Mouse (Mus musculus): ENCODE measurements at regions not wholly inside any gene's neighbourhood (a gene's known extent, or its start where the extent isn't known, plus 50 kb on each side); places are given as distances from the start of the nearest gene placed in this dataset.

DNA sequence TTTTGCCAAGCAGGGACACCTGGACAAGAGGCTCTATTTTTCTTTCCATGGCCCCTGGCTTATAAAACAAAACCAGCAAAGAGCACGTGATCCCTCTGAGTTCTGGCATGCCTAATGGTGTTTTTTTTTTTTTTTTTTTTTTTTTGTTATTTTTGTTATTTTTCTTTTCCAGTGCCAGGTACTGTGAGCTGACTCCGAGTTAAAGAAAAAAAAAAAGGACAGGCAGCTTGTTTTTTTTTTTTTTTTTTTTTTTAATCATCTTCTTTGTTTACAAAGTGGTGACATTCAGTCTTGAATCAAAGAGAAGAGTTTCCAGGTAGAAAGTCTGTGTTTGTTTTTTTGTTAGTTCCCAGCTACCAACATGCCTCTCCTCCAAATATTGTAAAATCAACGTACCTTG, 263.8 kb downstream of the Bcl11a start:
- no peak for TF ChIP-seq CTCF (IDR thresholded peaks at IDR 0.05)
- TF ChIP-seq EP300 (IDR thresholded peaks at IDR 0.05) = no peak

GRCm38 (mm10) chr11:24342176-24342575, 264.3 kb downstream of the Bcl11a start:
- 19% methylated on average over 2 of the region's 2 CpGs for WGBS

More for the DNA sequence above, 263.8 kb downstream of the Bcl11a start:
- Histone ChIP-seq H3K9me3 (ENCODE audit: low read length) (no peaks in the 10 kb centered on the region), H3K4me3 (ENCODE audit: low read depth, low read length) (no peak overlapping the region), H3K36me3 (ENCODE audit: insufficient read depth, low read length) (no peaks in the 10 kb centered on the region), H3K27ac (ENCODE audit: low read length) (no peak overlapping the region), H3K27me3 (replicated peaks; ENCODE audit: insufficient read depth, low read length) (no peaks in the 10 kb centered on the region), H3K4me1 (ENCODE audit: insufficient read depth, low read depth, low read length) (no peaks in the 10 kb centered on the region), H3K9ac (replicated peaks; ENCODE audit: low read depth) (no peak overlapping the region), H3K4me2 (replicated peaks; ENCODE audit: low read depth, low read length) (no peak overlapping the region)
- DNase-seq (ENCODE audit: low spot score) (no peak), ATAC-seq (no peak)
- WGBS = 63% methylated on average over 3 of the region's 3 CpGs

GRCm38 (mm10) chr11:24342732-24343131, 264.9 kb downstream of the Bcl11a start:
- TF ChIP-seq EP300 (IDR thresholded peaks at IDR 0.05) (no peak), CTCF (IDR thresholded peaks at IDR 0.05) (no peak)
- WGBS = 98% methylated on average over 2 of the region's 2 CpGs
- Histone ChIP-seq H3K9me3 (ENCODE audit: low read length) (no peaks in the 10 kb centered on the region), H3K4me1 (ENCODE audit: insufficient read depth, low read depth, low read length) (no peaks in the 10 kb centered on the region), H3K27me3 (replicated peaks; ENCODE audit: insufficient read depth, low read length) (no peaks in the 10 kb centered on the region), H3K9ac (replicated peaks; ENCODE audit: low read depth) (no peak overlapping the region), H3K36me3 (ENCODE audit: insufficient read depth, low read length) (no peaks in the 10 kb centered on the region), H3K4me2 (replicated peaks; ENCODE audit: low read depth, low read length) (no peak overlapping the region), H3K4me3 (ENCODE audit: low read depth, low read length) (no peak overlapping the region), H3K27ac (ENCODE audit: low read length) (no peak overlapping the region)
- no peak for ATAC-seq
- no peak for DNase-seq (ENCODE audit: low spot score)

More at GRCm38 (mm10) chr11:24342176-24342575, 264.3 kb downstream of the Bcl11a start:
- Histone ChIP-seq H3K36me3 (ENCODE audit: insufficient read depth, low read length) (no peaks in the 10 kb centered on the region), H3K4me2 (replicated peaks; ENCODE audit: low read depth, low read length) (no peak overlapping the region), H3K4me1 (ENCODE audit: insufficient read depth, low read depth, low read length) (no peaks in the 10 kb centered on the region), H3K27ac (ENCODE audit: low read length) (no peak overlapping the region), H3K27me3 (replicated peaks; ENCODE audit: insufficient read depth, low read length) (no peaks in the 10 kb centered on the region), H3K4me3 (ENCODE audit: low read depth, low read length) (no peak overlapping the region), H3K9me3 (ENCODE audit: low read length) (no peaks in the 10 kb centered on the region), H3K9ac (replicated peaks; ENCODE audit: low read depth) (no peak overlapping the region)
- no peak for DNase-seq (ENCODE audit: low spot score)
- ATAC-seq = no peak
- TF ChIP-seq EP300 (IDR thresholded peaks at IDR 0.05) (no peak), CTCF (IDR thresholded peaks at IDR 0.05) (no peak)

GRCm38 (mm10) chr11:24347225-24347624, 269.4 kb downstream of the Bcl11a start:
- no peak for TF ChIP-seq CTCF (IDR thresholded peaks at IDR 0.05)
- no peak for TF ChIP-seq EP300 (IDR thresholded peaks at IDR 0.05)
- Histone ChIP-seq H3K4me2 (replicated peaks; ENCODE audit: low read depth, low read length) (0 out of 2 replicates have a peak overlapping the region, but pooled peaks have one; percentile 8), H3K36me3 (ENCODE audit: insufficient read depth, low read length) (no peaks in the 10 kb centered on the region), H3K4me3 (ENCODE audit: low read depth, low read length) (no peak overlapping the region), H3K4me1 (ENCODE audit: insufficient read depth, low read depth, low read length) (no peaks in the 10 kb centered on the region), H3K27me3 (replicated peaks; ENCODE audit: insufficient read depth, low read length) (no peaks in the 10 kb centered on the region), H3K9ac (replicated peaks; ENCODE audit: low read depth) (no peak overlapping the region), H3K9me3 (ENCODE audit: low read length) (no peaks in the 10 kb centered on the region), H3K27ac (ENCODE audit: low read length) (no peak overlapping the region)
- WGBS = 40% methylated on average over 12 of the region's 12 CpGs
- DNase-seq (ENCODE audit: low spot score) = no peak
- no peak for ATAC-seq

DNA sequence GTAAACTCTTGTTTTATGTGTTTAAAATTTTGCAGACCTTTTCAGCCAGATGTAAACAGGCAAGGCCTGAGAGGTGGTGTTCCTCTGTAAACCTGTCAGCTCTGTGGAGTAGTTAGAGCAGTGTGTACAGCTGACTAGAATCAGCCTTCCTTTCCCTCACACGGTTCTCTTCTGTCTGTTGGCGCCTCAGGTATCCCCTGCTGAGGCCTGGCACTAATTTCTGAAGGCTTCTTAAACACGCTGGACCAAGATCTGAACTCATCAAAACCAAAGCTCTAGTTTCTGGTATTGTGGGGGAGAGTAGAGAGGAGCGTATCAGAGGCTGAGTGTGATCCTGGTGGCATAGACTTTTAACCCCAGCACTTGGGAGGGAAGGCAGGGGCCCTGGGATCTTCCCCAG, 270.9 kb downstream of the Bcl11a start:
- WGBS = 61% methylated on average over 4 of the region's 4 CpGs
- Histone ChIP-seq H3K9me3 (ENCODE audit: low read length) (no peaks in the 10 kb centered on the region), H3K36me3 (ENCODE audit: insufficient read depth, low read length) (no peaks in the 10 kb centered on the region), H3K4me1 (ENCODE audit: insufficient read depth, low read depth, low read length) (no peaks in the 10 kb centered on the region), H3K27me3 (replicated peaks; ENCODE audit: insufficient read depth, low read length) (no peaks in the 10 kb centered on the region), H3K4me2 (replicated peaks; ENCODE audit: low read depth, low read length) (no peak overlapping the region), H3K4me3 (ENCODE audit: low read depth, low read length) (no peak overlapping the region), H3K27ac (ENCODE audit: low read length) (no peak overlapping the region), H3K9ac (replicated peaks; ENCODE audit: low read depth) (no peak overlapping the region)
- ATAC-seq (no peak), DNase-seq (ENCODE audit: low spot score) (no peak)
- TF ChIP-seq CTCF (IDR thresholded peaks at IDR 0.05) (no peak), EP300 (IDR thresholded peaks at IDR 0.05) (no peak)

DNA sequence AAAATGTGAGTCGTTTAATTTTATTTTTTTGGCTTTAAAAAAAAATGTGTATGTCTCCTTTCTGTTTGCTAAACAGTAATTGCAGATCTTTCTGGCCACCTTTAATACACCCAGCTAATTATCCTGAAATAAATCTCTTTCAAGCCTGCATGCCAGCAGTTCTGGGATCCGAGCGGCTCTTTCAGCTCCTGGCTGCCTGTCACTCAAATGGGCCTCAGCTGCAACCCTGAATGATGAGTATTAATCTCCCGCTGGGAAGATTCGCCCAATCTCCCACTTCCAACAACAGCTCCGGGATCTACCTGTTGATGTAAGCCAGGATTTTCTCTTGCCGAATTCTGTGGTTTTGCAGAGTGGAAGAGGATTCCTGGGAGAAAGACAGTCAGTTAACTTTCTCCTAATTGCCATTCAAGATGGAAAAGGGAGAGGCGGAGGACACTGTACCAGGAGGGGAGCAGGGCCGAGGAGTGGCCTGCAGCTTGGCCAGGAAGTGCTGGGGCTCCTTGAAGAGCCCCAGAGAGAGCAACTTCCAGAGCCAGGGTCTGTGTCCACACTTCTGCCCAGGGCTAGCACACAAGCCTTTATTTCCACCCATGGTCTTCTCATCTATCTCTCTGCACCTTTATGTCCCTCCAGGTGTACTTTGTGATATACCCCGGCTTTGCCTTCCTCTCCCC, 272.2 kb downstream of the Bcl11a start:
- no peaks in the 10 kb centered on the region for H3K36me3 ChIP-seq (ENCODE audit: insufficient read depth, low read length)
- H3K4me3 ChIP-seq (ENCODE audit: low read depth, low read length) = no peak overlapping the region
- no peak overlapping the region for H3K27ac ChIP-seq (ENCODE audit: low read length)
- no peak overlapping the region for H3K4me2 ChIP-seq (replicated peaks; ENCODE audit: low read depth, low read length)
- 58% methylated on average over 10 of the region's 10 CpGs for WGBS
- H3K27me3 ChIP-seq (replicated peaks; ENCODE audit: insufficient read depth, low read length) = no peaks in the 10 kb centered on the region
- H3K9me3 ChIP-seq (ENCODE audit: low read length) = no peaks in the 10 kb centered on the region
- ATAC-seq (no peak), DNase-seq (ENCODE audit: low spot score) (no peak)
- TF ChIP-seq EP300 (IDR thresholded peaks at IDR 0.05) (no peak), CTCF (IDR thresholded peaks at IDR 0.05) (no peak)
- H3K4me1 ChIP-seq (ENCODE audit: insufficient read depth, low read depth, low read length) = no peaks in the 10 kb centered on the region
- H3K9ac ChIP-seq (replicated peaks; ENCODE audit: low read depth) = no peak overlapping the region

Data from lung, postnatal 0 days (tissue).